Mouse (Mus musculus) midbrain, embryonic 11.5 days (tissue): ENCODE results near the gene Pla2g4a. TPM values are rescaled to one million over a fixed set of nuclear protein-coding genes. Genes with fewer than 3 reads are reported as not detected.

Experiments
- ATAC-seq: fragments of 200-750 bp; cut with Nextera tagmentation; 2 replicates; pipeline ENCODE4 v1.8.0; 2017; ENCODE audit warnings: moderate TSS enrichment, moderate library complexity; ENCODE audit not compliant: low FRiP score
- DNase-seq: peaks from one replicate; pipeline ENCODE4 v3.0.0; 2015; ENCODE audit warnings: low spot score; ENCODE audit errors: missing footprints
- H3K27ac ChIP-seq: fragments of 300-500 bp; sonication (generic); 2 replicates; pipeline ENCODE4 v1.5.1; 2014; ENCODE audit warnings: low read depth, low read length
- H3K27me3 ChIP-seq: fragments of 300-500 bp; sonication (generic); 2 replicates; pipeline ENCODE4 v1.6.1; 2014; ENCODE audit warnings: mild to moderate bottlenecking, low read length, moderate library complexity, mixed read lengths; ENCODE audit not compliant: control insufficient read depth, insufficient read depth
- H3K36me3 ChIP-seq: fragments of 300-500 bp; sonication (generic); 2 replicates; pipeline ENCODE4 v1.6.1; 2014; ENCODE audit warnings: mild to moderate bottlenecking, low read length, moderate library complexity, mixed read lengths; ENCODE audit not compliant: control insufficient read depth, insufficient read depth
- H3K4me1 ChIP-seq: fragments of 300-500 bp; sonication (generic); 2 replicates; pipeline ENCODE4 v1.6.1; 2014; ENCODE audit warnings: low read length; ENCODE audit not compliant: control insufficient read depth, insufficient read depth
- H3K4me2 ChIP-seq: fragments of 300-500 bp; sonication (generic); 2 replicates; pipeline ENCODE4 v1.6.1; 2014; ENCODE audit warnings: mild to moderate bottlenecking, moderate library complexity
- H3K4me3 ChIP-seq: fragments of 300-500 bp; sonication (generic); 2 replicates; pipeline ENCODE4 v1.5.1; 2014; ENCODE audit warnings: low read depth, low read length
- H3K9ac ChIP-seq: fragments of 300-500 bp; sonication (generic); 2 replicates; pipeline ENCODE4 v1.6.1; 2014; ENCODE audit warnings: low read length
- H3K9me3 ChIP-seq: fragments of 300-500 bp; sonication (generic); 2 replicates; pipeline ENCODE4 v1.6.1; 2016; ENCODE audit warnings: low read length; ENCODE audit not compliant: control insufficient read depth
- WGBS: fragments of 180-500 bp; shearing (Covaris S2); extraction: QIAGEN DNeasy Blood & Tissue Kit; methylation state at CpG from one replicate; pipeline ENCODE4 v1.1.7; 2014; 5-methylcytosine and 5-hydroxymethylcytosine counted together
- polyA plus RNA-seq: library from polyadenylated mRNA; unstranded; fragments of >200 nt; fragmentation: Nextera tagmentation; extraction: Ambion mirVana; gene quantifications from 2 replicates; pipeline ENCODE4 v1.2.1, GENCODE M21; 2014

The Pla2g4a gene
- polyA plus RNA-seq, 1 experiment from 2014 or later, result 3.6 TPM

GRCm38 (mm10) chr1:149855581-149855980, 105.5 kb downstream of the Pla2g4a start:
- H3K9ac ChIP-seq, result no peak overlapping the region
- no peak for DNase-seq
- H3K27ac ChIP-seq, result no peak overlapping the region
- 83% methylated on average over 4 of the region's 4 CpGs for WGBS
- no peaks in the 10 kb centered on the region for H3K9me3 ChIP-seq
- H3K4me1 ChIP-seq, result no peaks in the 10 kb centered on the region
- no peak overlapping the region for H3K4me3 ChIP-seq
- no peaks in the 10 kb centered on the region for H3K36me3 ChIP-seq
- no peaks in the 10 kb centered on the region for H3K27me3 ChIP-seq
- no peak overlapping the region for H3K4me2 ChIP-seq
- no peak for ATAC-seq

GRCm38 (mm10) chr1:149854867-149855266, 106.2 kb downstream of the Pla2g4a start:
- DNase-seq (no peak), ATAC-seq (no peak)
- H3K4me1 ChIP-seq, result no peaks in the 10 kb centered on the region
- no peaks in the 10 kb centered on the region for H3K27me3 ChIP-seq
- no peak overlapping the region for H3K27ac ChIP-seq
- no peaks in the 10 kb centered on the region for H3K36me3 ChIP-seq
- H3K9me3 ChIP-seq, result no peaks in the 10 kb centered on the region
- no peak overlapping the region for H3K9ac ChIP-seq
- H3K4me2 ChIP-seq, result no peak overlapping the region
- WGBS, result 81% methylated on average over 7 of the region's 7 CpGs
- no peak overlapping the region for H3K4me3 ChIP-seq

GRCm38 (mm10) chr1:149846655-149847054, 114.4 kb downstream of the Pla2g4a start:
- 79% methylated on average over 6 of the region's 6 CpGs for WGBS
- ATAC-seq (no peak), DNase-seq (no peak)
- no peaks in the 10 kb centered on the region for H3K4me1 ChIP-seq
- no peaks in the 10 kb centered on the region for H3K9me3 ChIP-seq
- no peak overlapping the region for H3K4me3 ChIP-seq
- no peak overlapping the region for H3K9ac ChIP-seq
- no peak overlapping the region for H3K27ac ChIP-seq
- H3K4me2 ChIP-seq, result no peak overlapping the region
- no peaks in the 10 kb centered on the region for H3K27me3 ChIP-seq
- H3K36me3 ChIP-seq, result no peaks in the 10 kb centered on the region

GRCm38 (mm10) chr1:149841845-149842244, 119.2 kb downstream of the Pla2g4a start:
- DNase-seq (no peak), ATAC-seq (no peak)
- Histone ChIP-seq H3K27me3 (no peaks in the 10 kb centered on the region), H3K9me3 (no peaks in the 10 kb centered on the region), H3K4me2 (no peak overlapping the region), H3K36me3 (no peaks in the 10 kb centered on the region), H3K4me1 (no peaks in the 10 kb centered on the region), H3K4me3 (no peak overlapping the region), H3K27ac (no peak overlapping the region), H3K9ac (no peak overlapping the region)
- 100% methylated on average over 1 of the region's 1 CpGs for whole genome bisulfite sequencing

- ATAC-seq, result no peak
- WGBS, result 86% methylated on average over 4 of the region's 4 CpGs
These were observed 120.1 kb downstream of the Pla2g4a start for GRCm38 (mm10) chr1:149840961-149841416.

GRCm38 (mm10) chr1:149840312-149840930, 120.7 kb downstream of the Pla2g4a start:
- H3K4me3 ChIP-seq, result no peak overlapping the region
- DNase-seq (no peak), ATAC-seq (no peak)
- no peak overlapping the region for H3K9ac ChIP-seq
- H3K27me3 ChIP-seq, result no peaks in the 10 kb centered on the region
- H3K36me3 ChIP-seq, result no peaks in the 10 kb centered on the region
- no peak overlapping the region for H3K27ac ChIP-seq
- WGBS, result 92% methylated on average over 3 of the region's 3 CpGs
- no peak overlapping the region for H3K4me2 ChIP-seq
- H3K4me1 ChIP-seq, result no peaks in the 10 kb centered on the region
- no peaks in the 10 kb centered on the region for H3K9me3 ChIP-seq

More at GRCm38 (mm10) chr1:149840961-149841416, 120.1 kb downstream of the Pla2g4a start:
- H3K4me2 ChIP-seq, result no peak overlapping the region
- H3K4me3 ChIP-seq, result no peak overlapping the region
- H3K9ac ChIP-seq, result no peak overlapping the region
- no peaks in the 10 kb centered on the region for H3K36me3 ChIP-seq
- H3K27ac ChIP-seq, result no peak overlapping the region
- no peaks in the 10 kb centered on the region for H3K27me3 ChIP-seq
- no peak for DNase-seq
- H3K9me3 ChIP-seq, result no peaks in the 10 kb centered on the region
- no peaks in the 10 kb centered on the region for H3K4me1 ChIP-seq

GRCm38 (mm10) chr1:149836496-149836895, 124.6 kb downstream of the Pla2g4a start:
- ATAC-seq, result no peak
- 83% methylated on average over 3 of the region's 3 CpGs for WGBS

GRCm38 (mm10) chr1:149833876-149834275, 127.2 kb downstream of the Pla2g4a start:
- WGBS, result 80% methylated on average over 2 of the region's 2 CpGs
- Histone ChIP-seq H3K27ac (no peak overlapping the region), H3K4me1 (no peaks in the 10 kb centered on the region), H3K4me3 (no peak overlapping the region), H3K9ac (no peak overlapping the region), H3K36me3 (no peaks in the 10 kb centered on the region), H3K27me3 (no peaks in the 10 kb centered on the region), H3K9me3 (no peaks in the 10 kb centered on the region), H3K4me2 (no peak overlapping the region)
- ATAC-seq (no peak), DNase-seq (no peak)

More at GRCm38 (mm10) chr1:149836496-149836895, 124.6 kb downstream of the Pla2g4a start:
- Histone ChIP-seq H3K27ac (no peak overlapping the region), H3K4me3 (no peak overlapping the region), H3K4me2 (no peak overlapping the region), H3K36me3 (no peaks in the 10 kb centered on the region), H3K9me3 (no peaks in the 10 kb centered on the region), H3K4me1 (no peaks in the 10 kb centered on the region), H3K27me3 (no peaks in the 10 kb centered on the region), H3K9ac (no peak overlapping the region)
- DNase-seq, result no peak

- Histone ChIP-seq H3K36me3 (no peaks in the 10 kb centered on the region), H3K4me3 (no peak overlapping the region), H3K4me2 (no peak overlapping the region), H3K4me1 (no peaks in the 10 kb centered on the region), H3K27me3 (no peaks in the 10 kb centered on the region), H3K9ac (no peak overlapping the region), H3K27ac (no peak overlapping the region), H3K9me3 (no peaks in the 10 kb centered on the region)
- 20% methylated on average over 2 of the region's 2 CpGs for WGBS
- peak; percentile 88 for ATAC-seq
- DNase-seq, result no peak
These were observed 128.1 kb downstream of the Pla2g4a start for GRCm38 (mm10) chr1:149832952-149833351.
